Mouse (Mus musculus): ENCODE results near the gene Ino80.

Gene Ino80

DNA sequence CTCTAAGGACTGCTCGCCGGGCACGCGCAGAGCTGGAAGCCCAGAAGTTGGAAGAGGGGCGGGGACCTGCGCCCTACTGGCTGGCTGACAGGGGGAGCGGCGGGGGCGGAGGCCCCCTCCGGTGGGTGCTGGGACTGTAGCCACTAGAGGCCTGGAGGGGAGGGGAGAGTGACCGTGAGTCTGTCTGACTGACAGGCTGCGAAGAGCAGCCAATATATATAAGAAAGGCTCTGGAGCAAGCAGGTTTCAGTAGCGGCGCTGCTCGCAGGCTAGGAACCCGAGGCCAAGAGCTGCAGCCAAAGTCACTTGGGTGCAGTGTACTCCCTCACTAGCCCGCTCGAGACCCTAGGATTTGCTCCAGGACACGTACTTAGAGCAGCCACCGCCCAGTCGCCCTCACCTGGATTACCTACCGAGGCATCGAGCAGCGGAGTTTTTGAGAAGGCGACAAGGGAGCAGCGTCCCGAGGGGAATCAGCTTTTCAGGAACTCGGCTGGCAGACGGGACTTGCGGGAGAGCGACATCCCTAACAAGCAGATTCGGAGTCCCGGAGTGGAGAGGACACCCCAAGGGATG, 151.8 kb downstream of the Ino80 start, which contains the start of gene Dll4:
Dll4 (plus strand) TSS at position 217 of the 576 bp plus-strand sequence.
- CTCF ChIA-PET, result no interaction called here

DNA sequence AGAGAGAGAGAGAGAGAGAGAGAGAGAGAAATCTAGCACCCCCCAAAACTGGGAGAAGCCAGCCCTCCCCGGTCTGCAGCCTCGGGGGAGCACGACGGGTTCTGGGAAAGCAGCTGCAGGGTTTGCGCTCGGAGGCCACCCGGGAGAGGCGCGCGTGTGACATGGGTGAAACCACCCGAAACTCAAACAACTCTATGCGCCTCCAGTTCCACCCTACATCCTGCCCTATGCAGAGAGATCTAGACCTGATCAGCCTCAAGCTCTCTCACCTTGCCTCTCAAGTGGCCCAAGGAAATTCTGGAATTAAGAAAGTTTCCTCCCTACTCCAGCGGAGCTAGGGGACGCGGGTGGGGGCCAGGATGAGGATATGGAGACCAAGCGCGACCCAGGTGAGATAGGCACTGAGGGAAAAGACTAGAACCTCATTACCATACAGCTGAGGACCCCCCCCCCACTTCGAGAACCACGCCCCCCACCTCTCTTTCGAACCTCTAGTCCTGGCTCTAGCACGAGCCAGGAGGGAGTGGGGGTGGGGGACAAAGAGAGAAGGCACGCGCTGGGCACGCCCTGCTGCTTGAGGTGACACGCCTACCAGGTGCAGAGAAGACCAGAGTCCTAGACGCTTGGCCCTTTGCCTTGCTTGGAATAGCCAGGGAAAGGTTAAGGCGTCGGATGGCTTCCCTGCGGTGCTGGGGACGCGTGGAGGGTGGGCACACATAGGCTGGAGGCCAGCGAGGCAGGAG, 152.7 kb downstream of the Ino80 start:
- CTCF ChIA-PET, result interaction anchor here (0.6 to 1.0 kb wide), 5 partner anchors 13 to 301 kb away, joined by 3 to 27 read pairs (median 4); no protein-coding TSS in a partner anchor

DNA sequence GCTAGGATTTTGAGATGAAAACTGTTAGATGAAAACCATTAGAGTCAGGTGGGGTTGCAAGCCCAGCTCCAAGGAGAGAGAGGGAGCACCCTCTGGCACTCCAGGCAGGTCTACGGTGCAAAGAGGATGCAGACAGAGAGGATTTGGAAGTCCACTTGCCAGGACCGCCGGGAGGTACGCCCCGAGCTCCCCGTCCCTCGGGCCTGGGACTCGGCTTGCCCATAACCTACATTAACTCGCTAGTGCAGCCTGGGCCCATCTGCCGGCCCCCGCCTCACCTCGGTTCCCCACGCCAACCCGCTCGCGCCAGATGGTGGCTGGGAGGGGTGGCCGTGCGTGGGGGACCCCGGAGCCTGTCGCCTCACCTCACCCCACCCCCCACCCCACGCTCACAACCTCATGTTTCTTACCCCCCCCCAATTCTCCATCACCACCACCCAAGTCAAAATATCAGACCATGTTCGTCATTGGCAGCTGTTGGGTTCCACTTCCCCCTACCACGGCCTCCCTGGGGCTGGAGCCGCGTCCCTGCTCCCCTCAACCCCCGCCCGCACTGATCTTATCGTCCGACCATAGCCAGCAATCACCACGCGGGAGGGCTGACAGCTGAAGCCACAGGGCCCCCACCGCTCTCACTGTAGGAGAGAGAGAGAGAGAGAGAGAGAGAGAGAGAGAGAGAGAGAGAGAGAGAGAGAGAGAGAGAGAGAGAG, 153.5 kb downstream of the Ino80 start:
- CTCF ChIA-PET, result interaction anchor here (0.6 to 1.0 kb wide), 5 partner anchors 14 to 300 kb away, joined by 3 to 27 read pairs (median 4); no protein-coding TSS in a partner anchor

Data from spleen, embryonic (tissue).